Mouse (Mus musculus) megakaryocyte, adult 5-6 weeks (primary cell): ENCODE data around the gene Ddx50. TPM values are rescaled to one million over a fixed set of nuclear protein-coding genes. Genes with fewer than 3 reads are reported as not detected.
"Not testable (repeated sequence)": the region's sequence is repeated elsewhere in the genome, so short reads cannot be mapped to it uniquely, and the experiment has no call there.

Experiments
- ATAC-seq: 2 replicates; pipeline ENCODE4 v1.8.0; 2016; ENCODE audit warnings: mild to moderate bottlenecking, inconsistent platforms; ENCODE audit not compliant: poor library complexity, severe bottlenecking
- total RNA-seq, 2 experiments: library from RNA; stranded (forward) in 1 of 2; stranded (reverse) in 1 of 2; fragments of 153-499, 151-499 nt in 1 of 2; fragments of 221-1000, 200-1000 nt in 1 of 2; gene quantifications; 2 replicates each; pipeline versions ENCODE4 v1.2.3 to v1.2.4; 2015 to 2017

The Ddx50 gene
- total RNA-seq, 2 experiments from 2014 or later, result 54.4 to 70.3 TPM

DNA sequence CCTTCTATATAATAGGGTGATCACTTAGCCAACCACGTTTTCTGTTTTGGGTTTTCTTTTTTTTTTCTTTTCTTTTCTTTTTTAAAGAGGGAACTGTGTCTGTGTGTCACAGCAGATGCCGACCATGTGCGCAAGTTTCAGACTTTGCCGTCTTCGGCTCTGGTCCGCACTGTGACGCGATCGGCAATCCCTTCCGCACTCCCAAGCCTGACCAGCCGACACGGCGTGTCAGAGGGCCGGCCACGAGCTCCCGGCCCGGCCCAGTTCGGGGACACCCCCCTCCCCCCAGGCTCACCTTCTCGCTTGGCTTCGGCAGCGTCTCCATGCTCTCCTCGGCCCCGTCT is 49.2 kb downstream of the Ddx50 start:
- peak; percentile 71 for ATAC-seq

DNA sequence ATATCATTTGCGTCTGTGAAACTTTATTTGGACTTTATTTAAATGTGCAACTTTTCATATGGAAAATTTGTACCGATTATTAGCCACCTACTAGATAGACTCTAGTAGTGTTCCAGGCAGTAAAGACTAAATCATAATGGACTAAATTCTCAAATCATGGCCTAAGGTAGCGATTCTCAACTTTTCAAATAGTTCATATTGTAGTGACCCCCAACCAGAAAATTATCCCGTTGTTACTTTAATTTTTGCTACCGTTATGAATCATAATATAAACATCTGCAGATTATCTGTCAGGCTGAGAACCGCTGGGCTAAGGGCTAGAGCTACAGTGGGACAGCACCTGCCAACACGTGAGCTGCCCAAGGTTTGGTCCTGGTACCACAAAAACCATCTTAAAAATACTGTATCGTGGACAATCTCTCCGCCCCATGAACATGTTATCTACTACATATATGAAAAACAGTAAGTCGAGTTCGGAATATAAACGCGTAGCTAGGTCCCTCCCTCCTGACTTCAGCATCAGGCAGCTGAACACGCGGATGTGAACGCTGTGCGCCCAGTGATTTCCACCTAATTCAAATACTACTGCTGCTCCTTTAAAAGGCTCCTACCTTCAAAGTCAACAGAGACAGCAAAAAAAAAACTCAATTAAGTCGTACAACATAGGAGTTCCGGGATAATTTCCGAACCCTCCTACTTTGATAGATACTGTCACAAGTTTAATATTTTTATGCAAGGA is 49.8 kb downstream of the Ddx50 start:
- ATAC-seq, result no peak

DNA sequence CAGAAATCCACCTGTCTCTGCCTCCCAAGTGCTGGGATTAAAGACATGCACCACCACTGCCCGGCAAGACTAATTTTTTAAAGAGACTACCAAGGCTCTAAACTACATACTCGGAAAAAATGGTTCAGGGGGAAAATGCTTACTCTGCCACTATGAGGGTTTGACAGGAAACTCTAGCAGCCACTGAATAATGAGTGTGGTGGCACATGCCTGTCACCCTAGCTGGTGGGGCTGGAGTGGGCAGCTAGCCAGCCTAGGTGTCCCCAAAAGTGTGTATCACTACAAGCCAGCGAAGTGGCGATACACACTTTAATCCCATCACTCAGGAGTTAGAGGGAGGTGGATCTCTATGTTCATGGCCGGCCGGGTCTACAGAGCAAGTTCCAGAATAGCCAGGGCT is 51.0 kb downstream of the Ddx50 start:
- no peak for ATAC-seq

DNA sequence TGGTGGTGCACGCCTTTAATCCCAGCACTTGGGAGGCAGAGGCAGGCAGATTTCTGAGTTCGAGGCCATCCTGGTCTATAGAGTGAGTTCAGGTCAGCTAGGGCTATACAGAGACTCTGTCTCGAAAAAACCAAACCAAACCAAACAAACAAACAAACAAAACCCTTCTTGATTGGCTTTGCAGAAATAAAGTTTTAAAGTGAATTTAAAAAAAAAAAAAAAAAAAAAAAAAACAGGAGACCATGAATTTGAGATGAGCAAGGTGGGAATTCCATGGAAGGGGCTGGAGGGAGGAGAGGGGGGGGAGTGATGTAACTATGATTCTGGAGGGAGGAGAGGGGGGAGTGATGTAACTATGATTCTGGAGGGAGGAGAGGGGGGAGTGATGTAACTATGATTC is 51.7 kb downstream of the Ddx50 start:
- ATAC-seq, result not testable (repeated sequence)

DNA sequence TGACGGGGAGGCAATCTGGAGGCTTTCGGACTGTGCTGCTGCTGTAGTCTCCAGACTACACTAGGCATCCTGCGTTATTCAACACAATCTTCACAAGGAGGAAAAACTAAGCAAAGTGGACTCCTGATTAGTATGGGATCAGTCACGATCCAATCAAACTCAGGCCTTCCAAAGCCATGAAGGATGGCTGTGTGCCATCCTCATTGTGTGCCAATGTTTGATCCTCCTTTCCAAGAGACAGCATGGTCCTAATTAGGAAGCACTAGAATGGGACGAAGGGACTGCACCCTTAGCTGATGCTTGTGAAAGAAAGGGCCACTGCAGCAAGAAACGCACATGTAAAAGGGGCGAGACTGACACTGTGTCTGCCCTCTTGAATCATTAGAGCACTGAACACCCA is 58.5 kb downstream of the Ddx50 start:
- ATAC-seq, result no peak

DNA sequence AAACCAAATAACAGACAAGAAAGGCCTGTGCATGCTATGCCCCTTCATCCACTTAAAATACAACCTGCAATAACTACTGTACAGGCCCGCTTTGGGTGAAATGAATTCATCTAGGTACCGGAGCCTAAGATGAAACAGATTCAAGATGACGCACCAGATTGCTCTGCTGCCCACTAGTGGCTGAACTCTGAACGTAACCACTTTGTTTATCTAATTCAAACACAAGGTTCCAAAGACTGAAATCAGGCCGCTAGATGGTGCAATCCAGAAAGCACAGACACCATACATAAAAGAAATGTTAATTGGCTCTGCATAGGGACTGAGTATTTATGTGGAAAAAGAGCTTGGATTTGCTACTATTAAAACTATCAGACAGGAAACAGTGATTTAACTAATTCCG is 60.8 kb downstream of the Ddx50 start:
- ATAC-seq, result peak; percentile 99

DNA sequence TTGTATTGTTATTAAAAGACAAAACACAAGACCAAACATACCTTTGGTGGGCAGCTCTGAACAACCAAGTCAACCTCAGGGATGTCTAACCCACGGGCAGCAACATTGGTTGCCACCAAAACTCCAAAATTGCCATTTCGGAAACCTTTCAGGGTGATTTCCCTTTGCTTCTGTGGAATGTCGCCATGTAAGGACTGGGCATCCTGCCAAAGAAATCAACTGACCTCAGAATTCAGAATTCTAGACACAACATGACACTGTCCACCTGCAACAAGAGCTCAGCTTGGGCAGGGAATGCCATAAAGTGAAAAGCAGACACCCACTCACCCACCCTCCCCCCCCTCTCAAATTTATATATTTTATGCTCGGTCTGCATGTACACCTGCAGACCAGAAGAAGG is 62.4 kb downstream of the Ddx50 start:
- no peak for ATAC-seq

DNA sequence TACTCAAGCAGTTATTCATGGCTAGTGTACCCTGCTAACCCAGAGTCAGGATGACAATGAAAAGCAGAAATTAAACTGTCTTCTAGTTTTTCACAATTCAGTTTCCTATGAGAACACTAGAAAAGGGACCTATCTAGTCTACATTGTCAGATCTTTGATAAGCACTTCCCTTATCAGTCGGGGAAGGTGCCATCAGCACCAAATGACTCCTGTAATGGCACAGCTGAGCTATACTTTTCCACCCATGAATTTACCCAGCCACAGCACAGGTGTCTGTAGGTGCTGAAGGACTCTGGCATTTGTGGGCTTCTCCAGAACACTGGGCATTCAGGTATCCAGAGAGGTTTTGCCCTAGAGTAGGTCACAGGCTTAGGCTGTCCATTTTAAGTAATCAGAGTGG is 67.8 kb downstream of the Ddx50 start:
- no peak for ATAC-seq

DNA sequence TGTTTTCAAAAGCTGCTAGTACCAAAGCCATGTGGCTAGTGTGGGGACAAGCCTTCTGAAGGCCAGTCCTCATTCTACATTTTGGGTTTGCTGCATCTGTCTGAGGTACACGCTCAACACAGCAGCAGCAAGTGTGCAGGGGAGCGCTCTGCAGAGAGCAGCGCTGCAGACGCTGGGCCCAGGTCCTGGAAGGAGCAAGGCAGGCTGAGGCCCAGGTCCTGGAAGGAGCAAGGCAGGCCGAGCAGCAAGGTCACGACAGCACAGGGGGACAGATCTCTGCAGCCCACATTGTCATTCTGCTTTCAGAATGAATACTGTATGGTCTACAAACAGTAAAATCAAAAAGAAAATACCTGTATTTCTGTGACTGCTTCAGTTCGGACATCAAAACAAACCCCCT is 68.3 kb downstream of the Ddx50 start:
- no peak for ATAC-seq

DNA sequence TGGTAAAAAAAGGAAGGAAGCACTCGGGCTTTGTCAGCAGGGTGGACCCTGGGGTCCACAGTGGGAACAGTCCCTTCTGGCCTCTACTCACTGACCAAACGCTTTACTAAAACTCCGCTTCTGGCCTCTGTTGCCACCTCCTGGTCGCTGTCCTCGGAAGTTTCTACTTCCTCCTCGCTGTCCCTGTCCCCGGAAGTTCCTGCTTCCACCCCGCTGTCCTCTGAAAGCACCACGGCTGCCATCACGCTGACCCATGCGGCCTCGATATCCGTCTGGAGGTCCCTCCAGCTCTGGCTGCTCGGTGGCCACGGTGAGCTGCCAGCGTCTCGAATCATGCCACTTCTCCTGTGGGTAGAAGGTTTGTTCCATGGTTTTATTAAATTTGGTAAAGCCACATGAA is 68.8 kb downstream of the Ddx50 start:
- ATAC-seq, result no peak

DNA sequence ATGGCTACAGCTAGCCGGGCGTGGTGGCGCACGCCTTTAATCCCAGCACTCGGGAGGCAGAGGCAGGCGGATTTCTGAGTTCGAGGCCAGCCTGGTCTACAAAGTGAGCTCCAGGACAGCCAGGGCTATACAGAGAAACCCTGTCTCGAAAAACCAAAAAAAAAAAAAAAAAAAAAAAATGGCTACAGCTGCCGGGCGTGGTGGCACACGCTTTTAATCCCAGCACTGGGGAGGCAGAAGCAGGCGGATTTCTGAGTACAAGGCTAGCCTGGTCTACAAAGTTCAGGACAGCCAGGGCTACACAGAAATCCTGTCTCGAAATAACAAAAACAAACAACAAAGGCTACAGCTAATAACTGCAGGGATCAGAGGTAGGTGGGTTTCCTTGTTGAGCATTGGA is 71.9 kb downstream of the Ddx50 start:
- ATAC-seq, result not testable (repeated sequence)

DNA sequence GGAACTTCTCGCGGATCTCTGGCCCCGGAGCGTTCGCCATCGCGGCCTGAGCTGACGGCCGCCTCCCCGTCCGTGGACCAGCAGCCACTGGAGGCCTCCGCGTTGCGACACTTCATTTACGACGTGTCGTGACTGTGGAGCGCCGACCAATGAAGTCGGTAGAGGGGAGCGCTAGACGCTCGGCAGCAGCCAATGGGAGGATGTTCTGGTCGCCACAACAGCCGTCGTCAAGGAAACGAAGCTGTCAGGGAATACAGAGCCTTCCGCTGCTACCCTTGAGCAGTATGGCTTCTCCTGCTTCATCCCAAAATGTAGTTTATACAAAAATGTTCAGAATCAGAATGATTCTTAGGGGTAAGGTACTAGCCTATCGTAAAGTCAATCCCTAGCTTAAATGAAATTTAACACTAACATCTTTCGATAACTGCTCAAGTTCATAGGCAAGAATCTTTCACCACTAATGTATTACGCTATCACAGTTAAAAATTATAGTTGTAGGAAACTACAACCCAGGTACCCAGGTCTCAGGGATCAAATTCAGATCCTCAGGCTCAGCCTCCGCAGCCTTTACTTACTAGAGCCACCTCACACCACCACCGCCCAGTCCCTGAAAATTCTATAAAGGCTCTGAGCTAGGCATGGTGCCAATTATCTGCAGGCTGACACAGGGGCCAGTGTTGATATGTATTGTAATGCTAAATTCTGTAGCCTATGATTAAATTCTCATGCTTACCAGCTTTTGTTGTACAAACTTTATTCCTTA is 72.5 kb downstream of the Ddx50 start, which contains the start of gene Kif1bp:
Gene Kif1bp (minus strand): TSS at position 120 of the 763 bp plus-strand sequence.
- peak; percentile 99 for ATAC-seq

DNA sequence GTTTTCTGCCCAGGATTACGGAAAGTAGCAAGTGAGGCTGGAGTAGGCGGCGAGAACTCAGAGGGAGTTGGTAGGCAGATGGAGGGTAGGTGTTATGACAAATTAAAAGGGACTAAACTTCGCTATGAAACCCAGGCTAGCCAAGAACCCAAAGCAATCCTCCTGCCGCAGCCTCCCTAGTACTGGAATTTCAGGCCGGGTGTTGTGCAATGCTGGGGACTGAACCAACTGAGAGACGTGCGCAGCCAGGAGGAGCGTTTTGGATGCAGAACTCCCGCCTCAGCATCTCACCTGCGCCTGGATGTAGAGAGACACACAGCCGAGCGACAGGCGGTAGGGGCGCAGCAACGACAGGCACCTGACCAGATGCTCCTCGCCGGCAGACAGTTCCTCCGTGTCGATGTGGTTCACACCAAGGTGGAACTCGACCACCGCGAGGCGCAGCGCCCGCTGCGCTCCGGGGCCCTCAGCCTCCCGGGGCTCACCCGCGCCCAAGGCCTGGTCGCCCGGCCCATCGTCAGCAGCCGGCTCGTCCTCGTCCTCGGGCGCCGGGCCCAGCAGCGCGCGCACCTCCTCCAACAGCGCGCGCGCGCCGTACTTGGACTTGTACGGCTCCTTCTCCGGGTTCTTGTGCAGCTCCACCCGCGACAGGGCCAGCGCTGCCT is 73.2 kb downstream of the Ddx50 start:
- peak; percentile 44 for ATAC-seq

DNA sequence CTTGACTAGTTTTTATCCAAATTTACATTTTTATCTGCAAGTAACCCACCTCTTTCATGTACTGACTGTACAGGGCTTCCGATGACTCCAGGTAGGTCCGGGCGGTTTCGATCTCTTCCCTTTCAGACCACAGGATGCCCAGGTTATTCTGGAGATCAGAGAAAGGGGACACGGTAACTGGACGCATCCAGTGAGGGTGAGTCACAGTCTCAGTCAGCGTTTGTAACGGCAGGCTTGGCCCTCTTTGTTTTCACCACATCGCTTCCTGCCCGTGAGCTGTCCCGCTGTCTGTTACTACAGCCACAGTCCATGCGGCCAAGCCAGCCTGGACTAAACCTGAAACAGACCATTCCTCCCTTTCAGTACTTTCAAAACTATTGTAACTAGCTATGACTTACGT is 76.0 kb downstream of the Ddx50 start:
- no peak for ATAC-seq

DNA sequence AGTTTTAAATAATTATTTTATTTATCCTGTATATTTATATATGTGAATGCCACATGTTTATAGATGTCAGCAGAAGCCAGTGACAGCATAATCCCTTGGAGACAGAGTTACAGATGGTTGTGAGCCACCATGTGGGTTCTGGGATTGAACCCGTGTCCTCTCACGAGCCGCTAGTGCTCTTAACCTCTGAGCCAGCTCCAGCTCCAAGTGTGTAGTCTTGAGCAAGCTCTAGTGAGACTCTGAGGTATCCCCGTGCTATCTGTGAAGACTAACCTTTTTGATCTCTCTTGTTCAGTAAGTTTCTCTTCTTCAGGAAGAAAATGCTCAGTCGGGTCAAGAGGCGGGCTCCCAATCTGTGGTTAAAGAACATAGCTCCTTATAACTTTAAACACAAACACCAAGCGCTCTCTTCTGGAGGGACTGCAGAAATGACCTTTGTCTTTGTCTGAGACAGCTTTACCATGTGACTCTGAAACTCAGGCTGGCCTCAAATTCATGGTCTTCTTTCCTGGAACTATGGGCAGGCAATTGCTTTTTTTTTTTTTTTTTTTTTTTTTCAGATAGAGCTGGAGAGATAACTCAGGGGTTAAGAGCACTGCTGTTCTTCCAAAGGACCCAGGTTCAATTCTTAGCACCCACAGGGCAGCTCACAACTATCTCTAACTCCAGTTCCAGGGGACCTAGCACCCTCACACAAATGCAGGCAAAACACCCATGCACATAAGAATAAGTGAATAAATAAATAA is 80.7 kb downstream of the Ddx50 start:
- ATAC-seq, result no peak

DNA sequence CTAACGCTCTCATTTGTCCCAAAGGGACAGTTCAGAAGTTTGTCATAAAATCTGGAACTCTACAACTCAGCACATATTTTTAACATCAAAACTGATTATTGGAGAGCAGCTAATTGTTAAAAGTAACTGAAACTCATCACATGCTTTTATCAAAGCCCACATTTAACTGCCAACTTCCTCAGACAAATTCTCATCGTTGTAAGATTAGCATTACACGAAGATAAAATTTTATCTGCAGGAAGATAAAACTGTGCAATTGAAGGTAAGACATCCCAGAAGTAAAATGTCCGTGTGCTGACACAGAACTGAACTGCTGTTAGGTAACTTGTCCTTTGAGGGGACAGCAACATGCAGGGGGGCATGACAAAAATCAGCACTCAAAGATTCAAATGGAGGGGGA is 82.2 kb downstream of the Ddx50 start:
- ATAC-seq, result no peak

Other genes starting within 250 kb of the Ddx50 start
- not detected in 2 replicates for gene Hkdc1, start 228.7 kb downstream of the Ddx50 start, total RNA-seq (2015)
- not detected in 2 replicates for gene Hkdc1, start 228.7 kb downstream of the Ddx50 start, total RNA-seq (2017)
- gene 4930507D05Rik, start 201.7 kb downstream of the Ddx50 start, total RNA-seq (2015), result not detected in 2 replicates
- 0.69 TPM in 1 of 2 replicates, not detected in the other for gene 4930507D05Rik, start 201.7 kb downstream of the Ddx50 start, total RNA-seq (2017)
- 14.9 and 20.5 TPM in 2 replicates for gene Supv3l1, start 201.5 kb downstream of the Ddx50 start, total RNA-seq (2015)
- 19.5 and 20.7 TPM in 2 replicates for gene Supv3l1, start 201.5 kb downstream of the Ddx50 start, total RNA-seq (2017)
- gene Vps26a, start 164.4 kb downstream of the Ddx50 start, total RNA-seq (2015), result 101 and 124 TPM in 2 replicates
- gene Vps26a, start 164.4 kb downstream of the Ddx50 start, total RNA-seq (2017), result 124 and 146 TPM in 2 replicates
- gene Srgn, start 123.8 kb downstream of the Ddx50 start, total RNA-seq (2015), result 646 and 668 TPM in 2 replicates
- gene Srgn, start 123.8 kb downstream of the Ddx50 start, total RNA-seq (2017), result 492 and 500 TPM in 2 replicates
- gene Kif1bp, start 72.8 kb downstream of the Ddx50 start, total RNA-seq (2015), result 23.3 and 23.6 TPM in 2 replicates
- gene Kif1bp, start 72.8 kb downstream of the Ddx50 start, total RNA-seq (2017), result 18.1 and 19.9 TPM in 2 replicates
- gene Ddx21, start 48.9 kb downstream of the Ddx50 start, total RNA-seq (2015), result 36.2 and 38.4 TPM in 2 replicates
- gene Ddx21, start 48.9 kb downstream of the Ddx50 start, total RNA-seq (2017), result 59.8 and 61.7 TPM in 2 replicates
- gene Stox1, start 74.9 kb upstream of the Ddx50 start, total RNA-seq (2015), result 0.69 TPM in 1 of 2 replicates, not detected in the other
- gene Stox1, start 74.9 kb upstream of the Ddx50 start, total RNA-seq (2017), result not detected in 2 replicates
- 86.7 and 88.1 TPM in 2 replicates for gene Ccar1, start 141.1 kb upstream of the Ddx50 start, total RNA-seq (2015)
- gene Ccar1, start 141.1 kb upstream of the Ddx50 start, total RNA-seq (2017), result 82.6 and 111 TPM in 2 replicates